Comparison of ENCODE assay signal across 22 mouse cellular contexts in genomic region chr9:118246820-118247628, GRCm38 (mm10).
A peak's percentile ranks its signal among the peaks of the same experiment; 100 is the strongest.
DNase-seq lines count a peak whose midpoint lies in the region; ATAC-seq and TF ChIP-seq lines count a peak whose summit lies in the region.
"Had no signal": no experiment of that assay in that cellular context is flagged by ENCODE, and none has a peak within 500 bp of the region (broad histone marks: within the 10 kb centered on the region; RNA-seq: fewer than 3 reads in every experiment).

No protein-coding gene starts in this region.

- no peak for DNase-seq in kidney, postnatal 25 days
- peak; percentile 94 for DNase-seq in brain, embryonic 14.5 days (ENCODE audit: low read depth)
- DNase-seq in retina, embryonic 14.5 days (ENCODE audit: low spot score), result peak; percentile 16
- DNase-seq in liver, embryonic 11.5 days (ENCODE audit: low spot score), result no peak
- no peak for DNase-seq in gastrocnemius, postnatal 36 days
- DNase-seq: adrenal gland, adult 2 months; cerebellum, adult 2 months; cerebellum, postnatal 25 days; embryo, embryonic 11 days; gastrocnemius, postnatal 14 days; heart, postnatal 4 days; kidney, adult 2 months; kidney, postnatal 36 days; liver, embryonic 13.5 days; lung, embryonic 14.5 days; lung, postnatal 36 days had no signal

- H3K4me3 ChIP-seq in kidney, embryonic 15.5 days (replicated peaks), result no peak overlapping the region
- H3K4me3 ChIP-seq in forebrain, embryonic 13.5 days, result no peak overlapping the region
- H3K4me3 ChIP-seq in liver, embryonic 11.5 days (ENCODE audit: low read depth, low read length), result no peak overlapping the region
- H3K4me3 ChIP-seq: heart, embryonic 15.5 days; hindbrain, embryonic 15.5 days; limb, embryonic 13.5 days; liver, embryonic 13.5 days had no signal

- 0 out of 2 replicates have a peak, but pooled peaks cover 3% of the 10 kb centered on the region for H3K4me1 ChIP-seq in kidney, embryonic 15.5 days
- peaks cover 30% of the 10 kb centered on the region for H3K4me1 ChIP-seq in forebrain, embryonic 13.5 days
- H3K4me1 ChIP-seq in liver, embryonic 11.5 days (replicated peaks; ENCODE audit: control insufficient read depth, insufficient read depth, low read length), result no peaks in the 10 kb centered on the region
- H3K4me1 ChIP-seq: heart, embryonic 15.5 days; hindbrain, embryonic 15.5 days; liver, embryonic 13.5 days had no signal

- no peak for ATAC-seq in kidney, embryonic 15.5 days (replicated peaks; ENCODE audit: low FRiP score)
- peak; percentile 85 for ATAC-seq in forebrain, embryonic 13.5 days
- no peak for ATAC-seq in liver, embryonic 11.5 days (replicated peaks; ENCODE audit: low FRiP score)
- ATAC-seq: Patski had no signal

- 22% methylated on average over 15 of the region's 15 CpGs for WGBS in kidney, embryonic 15.5 days
- 13% methylated on average over 15 of the region's 15 CpGs for WGBS in forebrain, embryonic 13.5 days
- 59% methylated on average over 15 of the region's 15 CpGs for WGBS in liver, embryonic 11.5 days

- TF ChIP-seq POLR2A in brain, embryonic 14.5 days (IDR thresholded peaks at IDR 0.05; ENCODE audit: borderline replicate concordance, extremely low read depth, insufficient read depth, insufficient read length, poor library complexity, severe bottlenecking), result no peak

- no peak for TF ChIP-seq CTCF in brain, embryonic 14.5 days (IDR thresholded peaks at IDR 0.05; ENCODE audit: borderline replicate concordance, extremely low read depth, insufficient read depth, insufficient read length)

- H3K4me2 ChIP-seq in kidney, embryonic 15.5 days, result peak overlapping the region; percentile 21; the same call in 1 of the 2 replicates
- peak overlapping the region; percentile 36 for H3K4me2 ChIP-seq in forebrain, embryonic 13.5 days
- no peak overlapping the region for H3K4me2 ChIP-seq in liver, embryonic 11.5 days
- H3K4me2 ChIP-seq: heart, embryonic 15.5 days; hindbrain, embryonic 15.5 days; limb, embryonic 13.5 days; liver, embryonic 13.5 days; lung, embryonic 14.5 days had no signal

- H3K27me3 ChIP-seq in kidney, embryonic 15.5 days, result no peaks in the 10 kb centered on the region
- H3K27me3 ChIP-seq in forebrain, embryonic 13.5 days, result peaks cover 30% of the 10 kb centered on the region; the same call in 1 of the 2 replicates
- no peaks in the 10 kb centered on the region for H3K27me3 ChIP-seq in liver, embryonic 11.5 days (replicated peaks; ENCODE audit: control insufficient read depth, insufficient read depth, low read length)
- H3K27me3 ChIP-seq: heart, embryonic 15.5 days; hindbrain, embryonic 15.5 days; limb, embryonic 13.5 days; liver, embryonic 13.5 days had no signal

- intact Hi-C loops in gastrocnemius, postnatal 36 days (cut with DNase I), result no loop called here

- no peak overlapping the region for H3K9ac ChIP-seq in kidney, embryonic 15.5 days
- H3K9ac ChIP-seq in forebrain, embryonic 13.5 days, result no peak overlapping the region
- no peak overlapping the region for H3K9ac ChIP-seq in liver, embryonic 11.5 days (ENCODE audit: low read depth, low read length)
- H3K9ac ChIP-seq: heart, embryonic 15.5 days; hindbrain, embryonic 15.5 days; limb, embryonic 13.5 days; liver, embryonic 13.5 days; lung, embryonic 14.5 days had no signal

- no peak overlapping the region for H3K27ac ChIP-seq in kidney, embryonic 15.5 days
- H3K27ac ChIP-seq in forebrain, embryonic 13.5 days, result peak overlapping the region; percentile 76
- H3K27ac ChIP-seq in liver, embryonic 11.5 days (ENCODE audit: low read depth, low read length), result no peak overlapping the region
- H3K27ac ChIP-seq: heart, embryonic 15.5 days; hindbrain, embryonic 15.5 days; limb, embryonic 13.5 days; liver, embryonic 13.5 days had no signal

- no peaks in the 10 kb centered on the region for H3K36me3 ChIP-seq in kidney, embryonic 15.5 days
- no peaks in the 10 kb centered on the region for H3K36me3 ChIP-seq in forebrain, embryonic 13.5 days (ENCODE audit: poor library complexity, severe bottlenecking)
- no peaks in the 10 kb centered on the region for H3K36me3 ChIP-seq in liver, embryonic 11.5 days (ENCODE audit: control insufficient read depth, insufficient read depth, low read length)
- H3K36me3 ChIP-seq: heart, embryonic 15.5 days; hindbrain, embryonic 15.5 days; limb, embryonic 13.5 days; liver, embryonic 13.5 days had no signal

- H3K9me3 ChIP-seq in kidney, embryonic 15.5 days (replicated peaks), result no peaks in the 10 kb centered on the region
- no peaks in the 10 kb centered on the region for H3K9me3 ChIP-seq in forebrain, embryonic 13.5 days (replicated peaks)
- H3K9me3 ChIP-seq in liver, embryonic 11.5 days (ENCODE audit: control insufficient read depth, low read length), result no peaks in the 10 kb centered on the region
- H3K9me3 ChIP-seq: heart, embryonic 15.5 days; hindbrain, embryonic 15.5 days; limb, embryonic 13.5 days; liver, embryonic 13.5 days had no signal

Comparison
In these comparisons a context has a peak if more than half of its experiments do, and no peak if none do; other contexts are left out.
1. DNase-seq: peak in brain, embryonic 14.5 days (single experiment) and retina, embryonic 14.5 days (single experiment); none in kidney, postnatal 25 days (0 of 2), liver, embryonic 11.5 days (single experiment) and gastrocnemius, postnatal 36 days (0 of 2).